Comparison of ENCODE assay signal across 13 mouse cellular contexts in the genomic region with DNA sequence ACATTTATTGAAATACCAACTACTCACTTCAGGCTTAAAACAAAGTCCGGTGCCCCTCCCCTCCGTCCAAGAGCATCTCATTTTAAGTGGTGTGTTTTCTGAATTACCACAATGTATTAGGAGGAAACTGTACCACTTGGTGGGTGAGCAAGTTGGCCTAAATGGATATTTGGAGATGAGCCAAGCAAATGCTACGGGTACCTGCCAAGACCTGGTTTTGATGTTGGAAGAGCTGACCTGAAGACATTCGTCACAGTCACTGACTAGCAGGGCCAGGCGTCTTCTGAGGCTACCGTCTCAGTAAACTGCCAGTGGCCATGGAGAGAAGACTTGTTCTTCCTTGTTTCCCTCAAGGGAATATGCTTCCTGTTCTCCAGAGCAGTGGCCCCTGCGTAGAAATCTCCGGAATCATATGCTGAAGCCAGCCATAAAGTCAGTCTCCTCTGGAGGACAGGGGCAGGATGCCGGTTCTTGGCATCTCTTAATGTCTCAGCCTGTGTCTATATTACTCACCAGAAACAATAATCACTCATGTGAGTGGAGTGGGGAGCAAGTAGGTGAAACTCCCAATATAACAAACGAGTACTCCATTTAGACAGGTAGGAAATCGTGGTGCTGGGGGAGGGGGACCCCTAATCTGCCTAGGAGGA.
DNase-seq lines count a peak whose midpoint lies in the region; ATAC-seq lines count a peak whose summit lies in the region.
"Had no signal": no experiment of that assay in that cellular context is flagged by ENCODE, and none has a peak within 500 bp of the region (broad histone marks: within the 10 kb centered on the region; RNA-seq: fewer than 3 reads in every experiment).

No protein-coding gene starts in this region.

- H3K9me3 ChIP-seq in heart, embryonic 13.5 days: no peaks in the 10 kb centered on the region
- H3K9me3 ChIP-seq in neural tube, embryonic 15.5 days (replicated peaks): no peaks in the 10 kb centered on the region
- H3K9me3 ChIP-seq: embryonic facial prominence, embryonic 15.5 days; hindbrain, embryonic 12.5 days had no signal

- WGBS in heart, embryonic 13.5 days: 62% methylated on average over 11 of the region's 11 CpGs
- 79% methylated on average over 11 of the region's 11 CpGs for WGBS in neural tube, embryonic 15.5 days

- H3K27me3 ChIP-seq in heart, embryonic 13.5 days (replicated peaks): no peaks in the 10 kb centered on the region
- H3K27me3 ChIP-seq in neural tube, embryonic 15.5 days (replicated peaks): no peaks in the 10 kb centered on the region
- H3K27me3 ChIP-seq: CH12.LX; embryonic facial prominence, embryonic 15.5 days; hindbrain, embryonic 12.5 days had no signal

- 0 out of 2 replicates have a peak overlapping the region, but pooled peaks have one; percentile 24 for H3K27ac ChIP-seq in heart, embryonic 13.5 days (replicated peaks)
- 0 out of 2 replicates have a peak overlapping the region, but pooled peaks have one; percentile 13 for H3K27ac ChIP-seq in neural tube, embryonic 15.5 days (replicated peaks)
- H3K27ac ChIP-seq: embryonic facial prominence, embryonic 15.5 days; hindbrain, embryonic 12.5 days had no signal

- intact Hi-C loops in heart, postnatal 14 days (cut with DNase I): no loop called here

- H3K4me1 ChIP-seq in heart, embryonic 13.5 days: peaks cover 25% of the 10 kb centered on the region
- no peaks in the 10 kb centered on the region for H3K4me1 ChIP-seq in neural tube, embryonic 15.5 days
- H3K4me1 ChIP-seq: hindbrain, embryonic 12.5 days had no signal

- H3K4me2 ChIP-seq in heart, embryonic 13.5 days: no peak overlapping the region
- H3K4me2 ChIP-seq in neural tube, embryonic 15.5 days: no peak overlapping the region
- H3K4me2 ChIP-seq: embryonic facial prominence, embryonic 15.5 days; hindbrain, embryonic 12.5 days; liver, embryonic 11.5 days had no signal

- no peak overlapping the region for H3K9ac ChIP-seq in heart, embryonic 13.5 days
- H3K9ac ChIP-seq in neural tube, embryonic 15.5 days (replicated peaks): no peak overlapping the region
- H3K9ac ChIP-seq: embryonic facial prominence, embryonic 15.5 days; hindbrain, embryonic 12.5 days had no signal

- no peaks in the 10 kb centered on the region for H3K36me3 ChIP-seq in heart, embryonic 13.5 days
- no peaks in the 10 kb centered on the region for H3K36me3 ChIP-seq in neural tube, embryonic 15.5 days
- H3K36me3 ChIP-seq: embryonic facial prominence, embryonic 15.5 days; hindbrain, embryonic 12.5 days had no signal

- no peak for ATAC-seq in heart, embryonic 13.5 days (ENCODE audit: extremely low read depth, insufficient number of reproducible peaks, low FRiP score, low TSS enrichment)
- no peak for ATAC-seq in neural tube, embryonic 15.5 days (ENCODE audit: low FRiP score)
- 0 out of 2 replicates have a peak, but pooled peaks have one; percentile 15 for ATAC-seq in common myeloid progenitor, adult 5-6 weeks (replicated peaks; ENCODE audit: low read depth, poor library complexity, severe bottlenecking)
- ATAC-seq in erythroid progenitor cell, adult 5-6 weeks (replicated peaks; ENCODE audit: low FRiP score, poor library complexity, severe bottlenecking): no peak

- H3K4me3 ChIP-seq in heart, embryonic 13.5 days: no peak overlapping the region
- no peak overlapping the region for H3K4me3 ChIP-seq in neural tube, embryonic 15.5 days (replicated peaks)
- H3K4me3 ChIP-seq: embryonic facial prominence, embryonic 15.5 days; hindbrain, embryonic 12.5 days had no signal

- DNase-seq in heart, postnatal 14 days: no peak
- DNase-seq in neural tube, embryonic 10.5 days (ENCODE audit: extremely low spot score, low spot score): no peak
- no peak for DNase-seq in left cerebral cortex, adult 8-10 months (ENCODE audit: low spot score in 2 of 2)
- DNase-seq: adrenal gland, adult 2 months; right cerebral cortex, postnatal 25 days had no signal
